Mouse (Mus musculus) hindbrain, postnatal 0 days (tissue): ENCODE results near the gene Arhgap24. TPM values are rescaled to one million over a fixed set of nuclear protein-coding genes. Genes with fewer than 3 reads are reported as not detected.
A peak's percentile ranks its signal among the peaks of the same experiment; 100 is the strongest.

Source experiments
- ATAC-seq: fragments of 200-750 bp; cut with Nextera tagmentation; 2 replicates; pipeline ENCODE4 v1.8.0; 2017; ENCODE audit warnings: mild to moderate bottlenecking, moderate TSS enrichment, moderate library complexity
- DNase-seq: peaks from one replicate; pipeline ENCODE4 v3.0.0-alpha.2; 2015; ENCODE audit warnings: low spot score
- H3K27ac ChIP-seq: fragments of 300-500 bp; sonication (generic); 2 replicates; pipeline ENCODE4 v1.5.1; 2014; ENCODE audit warnings: mild to moderate bottlenecking
- H3K27me3 ChIP-seq: fragments of 300-500 bp; sonication (generic); 2 replicates; pipeline ENCODE4 v1.6.1; 2014; ENCODE audit warnings: low read length, mixed read lengths; ENCODE audit not compliant: insufficient read depth
- H3K36me3 ChIP-seq: fragments of 300-500 bp; sonication (generic); 2 replicates; pipeline ENCODE4 v1.6.1; 2014; ENCODE audit warnings: low read length, mixed read lengths; ENCODE audit not compliant: insufficient read depth
- H3K4me1 ChIP-seq: fragments of 300-500 bp; sonication (generic); 2 replicates; pipeline ENCODE4 v1.6.1; 2014; ENCODE audit warnings: antibody characterized with exemption, low read length, mixed read lengths; ENCODE audit not compliant: insufficient read depth
- H3K4me2 ChIP-seq: fragments of 300-500 bp; sonication (generic); 2 replicates; pipeline ENCODE4 v1.6.1; 2014; ENCODE audit warnings: low read depth, mild to moderate bottlenecking, low read length, moderate library complexity, mixed read lengths
- H3K4me3 ChIP-seq: fragments of 300-500 bp; sonication (generic); 2 replicates; pipeline ENCODE4 v1.5.1; 2014; ENCODE audit warnings: low read length
- H3K9ac ChIP-seq: fragments of 300-500 bp; sonication (generic); replicated peaks from 2 replicates; pipeline ENCODE4 v1.6.1; 2014; ENCODE audit warnings: mild to moderate bottlenecking, low read length, moderate library complexity, mixed read lengths
- H3K9me3 ChIP-seq: fragments of 300-500 bp; sonication (generic); 2 replicates; pipeline ENCODE4 v1.6.1; 2016; ENCODE audit warnings: low read length, mixed read lengths
- CTCF ChIP-seq: IDR thresholded peaks from 2 replicates; pipeline ENCODE4 v1.5.1; 2016; ENCODE audit warnings: antibody characterized with exemption, control low read depth, low read depth
- WGBS: fragments of 180-500 bp; shearing (Covaris S2); extraction: QIAGEN DNeasy Blood & Tissue Kit; methylation state at CpG from one replicate; pipeline ENCODE4 v1.1.7; 2014; 5-methylcytosine and 5-hydroxymethylcytosine counted together
- polyA plus RNA-seq: library from polyadenylated mRNA; unstranded; fragments of >200 nt; fragmentation: Nextera tagmentation; extraction: Ambion mirVana; gene quantifications from 2 replicates; pipeline ENCODE4 v1.2.1, GENCODE M21; 2015
- total RNA-seq: library from RNA; depleted of rRNA; stranded (reverse); fragments of >200 nt; gene quantifications from 2 replicates; pipeline ENCODE4 v1.2.3, GENCODE M21; 2014

Gene Arhgap24
- total and polyA plus RNA-seq, 2 experiments from 2014 or later, result 11.4 to 14.2 TPM

DNA sequence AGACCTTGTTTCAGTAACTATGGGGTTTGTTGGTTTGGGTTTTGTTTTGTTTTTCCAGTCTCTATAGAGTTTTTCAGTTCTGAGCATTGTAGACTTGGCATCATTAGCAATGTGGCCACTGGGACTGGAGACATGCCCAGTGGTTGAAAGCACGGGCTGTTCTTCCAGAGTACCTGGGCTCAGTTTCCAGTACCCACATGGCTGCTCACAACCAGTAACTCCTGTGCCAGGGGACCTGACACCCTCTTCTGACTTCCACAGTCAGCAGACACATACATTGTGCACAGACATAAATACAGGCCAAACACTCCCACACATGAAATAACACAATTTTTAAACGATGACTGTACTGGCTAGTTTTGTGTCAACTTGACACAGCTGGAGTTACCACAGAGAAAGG lies 217.7 kb downstream of the Arhgap24 start:
- H3K9me3 ChIP-seq, result no peaks in the 10 kb centered on the region
- ATAC-seq (no peak), DNase-seq (no peak)
- H3K4me2 ChIP-seq, result no peak overlapping the region
- H3K9ac ChIP-seq, result no peak overlapping the region
- WGBS, result 76% methylated on average over 2 of the region's 2 CpGs
- H3K27ac ChIP-seq, result no peak overlapping the region
- no peaks in the 10 kb centered on the region for H3K27me3 ChIP-seq
- H3K4me3 ChIP-seq, result no peak overlapping the region
- no peak for TF ChIP-seq CTCF
- no peaks in the 10 kb centered on the region for H3K36me3 ChIP-seq
- H3K4me1 ChIP-seq, result no peaks in the 10 kb centered on the region

DNA sequence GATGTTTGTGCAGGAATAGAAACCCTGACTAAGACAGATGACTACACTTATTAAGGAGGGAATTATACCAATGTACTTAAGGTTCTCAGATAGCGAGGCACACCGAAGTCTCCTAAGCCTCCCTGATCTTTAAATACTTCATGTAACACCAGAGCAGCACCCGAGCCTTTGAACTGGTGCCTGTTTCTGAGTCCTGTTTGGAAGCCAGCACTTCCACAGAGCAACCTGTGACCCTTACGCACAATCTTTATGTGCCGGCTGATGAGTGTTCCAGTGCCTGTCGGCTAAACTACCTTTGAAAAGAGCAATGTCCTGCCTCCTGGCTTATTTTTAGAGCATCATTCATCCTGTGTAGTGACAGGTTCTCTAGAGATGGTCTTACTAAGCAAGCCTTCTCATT lies 221.4 kb downstream of the Arhgap24 start:
- DNase-seq, result no peak
- Histone ChIP-seq H3K4me2 (no peak overlapping the region), H3K4me1 (no peaks in the 10 kb centered on the region), H3K27me3 (no peaks in the 10 kb centered on the region), H3K4me3 (no peak overlapping the region), H3K36me3 (no peaks in the 10 kb centered on the region), H3K27ac (no peak overlapping the region), H3K9me3 (no peaks in the 10 kb centered on the region), H3K9ac (no peak overlapping the region)
- ATAC-seq, result no peak
- 89% methylated on average over 6 of the region's 6 CpGs for WGBS
- TF ChIP-seq CTCF, result no peak

DNA sequence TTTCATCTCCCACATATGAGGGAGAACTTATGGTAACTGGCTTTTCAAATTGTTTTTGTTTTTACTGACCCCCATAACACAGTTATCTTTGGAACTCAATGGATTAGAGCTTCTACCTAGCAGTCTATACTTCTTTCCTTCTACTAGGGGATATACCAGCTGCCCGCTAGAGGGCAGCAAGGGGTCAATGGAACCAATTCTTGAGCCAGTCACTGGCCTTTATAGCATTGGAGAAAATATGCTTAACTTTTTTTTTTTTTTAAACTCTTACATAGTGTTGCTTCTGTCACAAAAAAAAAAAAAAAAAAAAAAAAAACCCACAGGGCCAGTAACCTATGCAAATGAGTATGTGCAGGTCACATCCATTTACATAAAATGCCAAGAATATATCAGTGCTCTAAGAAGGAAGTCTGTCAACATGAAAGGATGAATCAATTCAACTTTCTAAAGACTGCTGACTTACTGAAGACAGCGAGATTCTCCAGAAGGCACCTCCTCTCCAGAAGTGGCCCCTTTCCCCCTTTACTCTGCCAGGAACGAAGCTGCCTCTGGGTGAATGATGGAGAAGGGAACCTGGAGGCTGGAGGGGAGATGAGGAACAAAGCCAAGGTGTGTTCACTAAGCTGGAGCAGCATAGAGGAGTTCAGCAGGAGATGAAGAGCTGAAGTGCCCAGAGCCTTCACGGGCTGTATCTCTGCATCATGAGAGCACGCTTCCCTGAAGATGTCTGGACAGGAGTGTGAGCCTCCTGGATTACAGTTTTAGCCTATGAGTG lies 222.3 kb downstream of the Arhgap24 start:
- H3K4me2 ChIP-seq, result no peak overlapping the region
- H3K27ac ChIP-seq, result no peak overlapping the region
- no peaks in the 10 kb centered on the region for H3K4me1 ChIP-seq
- ATAC-seq (peak; percentile 62; the same call in 1 of the 2 replicates), DNase-seq (peak; percentile 87)
- H3K4me3 ChIP-seq, result no peak overlapping the region
- no peaks in the 10 kb centered on the region for H3K36me3 ChIP-seq
- TF ChIP-seq CTCF, result peak; percentile 81
- H3K9me3 ChIP-seq, result no peaks in the 10 kb centered on the region
- WGBS, result 50% methylated on average over 5 of the region's 5 CpGs
- no peaks in the 10 kb centered on the region for H3K27me3 ChIP-seq
- H3K9ac ChIP-seq, result no peak overlapping the region

DNA sequence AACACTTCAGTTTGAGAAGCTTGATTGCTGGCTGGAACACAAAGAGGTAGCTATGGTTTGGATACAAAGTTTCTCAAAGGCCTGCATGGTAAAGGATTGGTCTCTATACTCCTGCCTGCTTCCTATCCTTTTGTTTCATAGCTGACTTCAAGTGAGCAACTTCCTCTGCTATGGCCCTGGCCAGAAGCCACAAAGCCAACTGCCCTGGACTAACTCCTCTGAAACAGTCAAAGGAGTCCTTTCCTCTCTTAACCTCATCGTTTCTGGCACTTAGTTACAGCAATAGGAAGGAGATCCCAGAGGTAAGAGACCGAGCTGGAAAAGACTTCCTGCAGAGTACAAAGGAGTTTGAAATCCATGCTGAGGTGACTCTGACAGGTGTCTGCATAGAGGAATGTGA lies 224.0 kb downstream of the Arhgap24 start:
- no peak for TF ChIP-seq CTCF
- H3K27ac ChIP-seq, result no peak overlapping the region
- no peak overlapping the region for H3K9ac ChIP-seq
- H3K9me3 ChIP-seq, result no peaks in the 10 kb centered on the region
- DNase-seq, result no peak
- ATAC-seq, result no peak
- H3K4me3 ChIP-seq, result no peak overlapping the region
- no peak overlapping the region for H3K4me2 ChIP-seq
- H3K4me1 ChIP-seq, result no peaks in the 10 kb centered on the region
- 35% methylated on average over 2 of the region's 2 CpGs for WGBS
- no peaks in the 10 kb centered on the region for H3K27me3 ChIP-seq
- no peaks in the 10 kb centered on the region for H3K36me3 ChIP-seq

DNA sequence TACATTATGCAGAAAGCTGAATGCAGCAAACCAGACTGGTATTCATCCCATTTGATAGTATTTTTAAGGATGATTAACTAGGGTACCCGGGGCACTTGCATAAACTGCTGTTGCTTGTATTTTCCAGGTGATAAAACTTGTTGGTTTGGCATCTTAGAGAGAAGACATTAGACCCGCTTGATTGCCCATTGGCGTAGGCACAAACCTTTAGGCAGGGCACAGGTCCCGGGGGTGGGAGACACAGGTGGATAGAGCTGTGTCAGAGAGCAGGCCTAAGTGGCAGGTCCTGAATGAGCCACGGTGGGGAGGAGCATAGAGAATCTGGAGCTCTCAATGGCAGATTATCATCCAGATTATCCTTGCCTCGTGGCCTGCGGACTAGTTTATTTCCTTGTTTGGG lies 229.1 kb downstream of the Arhgap24 start:
- no peaks in the 10 kb centered on the region for H3K4me1 ChIP-seq
- H3K36me3 ChIP-seq, result no peaks in the 10 kb centered on the region
- no peaks in the 10 kb centered on the region for H3K27me3 ChIP-seq
- no peak overlapping the region for H3K4me2 ChIP-seq
- WGBS, result 83% methylated on average over 7 of the region's 7 CpGs
- no peak overlapping the region for H3K4me3 ChIP-seq
- no peak for ATAC-seq
- H3K9me3 ChIP-seq, result no peaks in the 10 kb centered on the region
- DNase-seq, result no peak
- H3K27ac ChIP-seq, result no peak overlapping the region
- no peak for TF ChIP-seq CTCF
- H3K9ac ChIP-seq, result no peak overlapping the region

DNA sequence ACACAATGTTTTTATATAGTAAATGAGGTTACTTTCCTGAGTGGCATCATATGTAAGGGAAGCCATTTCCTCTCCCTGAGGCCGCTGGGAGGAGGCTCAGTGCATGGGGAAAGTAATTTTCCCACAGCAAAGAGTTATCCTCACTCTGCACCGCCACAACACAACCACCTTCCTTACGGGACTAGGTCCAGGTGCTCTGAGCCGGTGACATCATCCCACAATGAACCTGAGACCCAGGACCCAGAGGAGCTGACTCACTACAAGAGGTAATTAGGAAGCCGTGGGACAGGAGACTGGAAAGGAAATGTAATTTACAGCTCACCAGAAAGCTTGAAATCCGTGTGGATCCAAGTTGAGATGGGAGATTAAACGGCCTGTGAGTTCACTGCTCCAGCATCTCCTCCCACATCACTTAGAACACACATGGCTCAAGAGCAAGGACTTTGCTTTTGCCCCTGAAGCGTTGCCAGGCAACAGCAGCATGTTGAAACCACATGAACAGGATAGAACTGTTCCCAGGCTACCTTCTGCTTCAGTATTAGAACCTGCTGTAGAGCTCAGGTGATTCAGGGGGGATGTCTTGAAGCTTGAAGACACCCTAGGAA lies 238.3 kb downstream of the Arhgap24 start:
- TF ChIP-seq CTCF, result no peak
- H3K9me3 ChIP-seq, result no peaks in the 10 kb centered on the region
- DNase-seq (peak; percentile 42), ATAC-seq (peak; percentile 68; the same call in 1 of the 2 replicates)
- no peaks in the 10 kb centered on the region for H3K27me3 ChIP-seq
- no peak overlapping the region for H3K4me3 ChIP-seq
- H3K36me3 ChIP-seq, result no peaks in the 10 kb centered on the region
- H3K4me1 ChIP-seq, result no peaks in the 10 kb centered on the region
- no peak overlapping the region for H3K4me2 ChIP-seq
- no peak overlapping the region for H3K27ac ChIP-seq
- 58% methylated on average over 8 of the region's 8 CpGs for WGBS
- H3K9ac ChIP-seq, result no peak overlapping the region

DNA sequence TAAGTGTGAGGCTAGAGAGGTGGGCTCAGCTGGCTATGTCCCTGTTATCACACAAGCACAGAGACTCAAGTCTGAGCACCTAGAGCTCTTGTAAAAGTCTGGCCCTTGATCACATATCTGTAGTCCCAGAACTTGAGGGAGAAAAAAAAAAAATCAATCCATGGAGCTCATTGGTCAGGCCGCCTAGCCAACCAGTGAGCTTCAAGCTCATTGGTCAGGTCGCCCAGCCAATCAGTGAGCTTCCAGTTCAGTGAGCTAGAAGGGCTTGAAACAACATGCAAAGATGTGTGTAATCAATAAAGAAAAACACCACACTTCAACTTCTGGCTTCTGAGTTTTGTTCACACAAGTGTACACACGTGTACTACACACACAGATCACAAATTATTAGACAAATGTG lies 242.4 kb downstream of the Arhgap24 start:
- ATAC-seq (no peak), DNase-seq (no peak)
- WGBS, result 93% methylated on average over 3 of the region's 3 CpGs
- TF ChIP-seq CTCF, result no peak
- Histone ChIP-seq H3K27me3 (no peaks in the 10 kb centered on the region), H3K36me3 (no peaks in the 10 kb centered on the region), H3K27ac (no peak overlapping the region), H3K4me3 (no peak overlapping the region), H3K9me3 (no peaks in the 10 kb centered on the region), H3K9ac (no peak overlapping the region), H3K4me1 (no peaks in the 10 kb centered on the region), H3K4me2 (no peak overlapping the region)
